Mouse (Mus musculus) liver, embryonic 14.5 days (tissue): ENCODE results near the gene Fam173a.

Experiments
- CTCF ChIP-seq: IDR thresholded peaks from 2 replicates; pipeline ENCODE4 v1.5.1; 2016; ENCODE audit warnings: antibody characterized with exemption, low read depth, control low read depth
- EP300 ChIP-seq: IDR thresholded peaks from 2 replicates; pipeline ENCODE4 v1.6.1; 2016; ENCODE audit warnings: antibody characterized with exemption, low read depth

DNA sequence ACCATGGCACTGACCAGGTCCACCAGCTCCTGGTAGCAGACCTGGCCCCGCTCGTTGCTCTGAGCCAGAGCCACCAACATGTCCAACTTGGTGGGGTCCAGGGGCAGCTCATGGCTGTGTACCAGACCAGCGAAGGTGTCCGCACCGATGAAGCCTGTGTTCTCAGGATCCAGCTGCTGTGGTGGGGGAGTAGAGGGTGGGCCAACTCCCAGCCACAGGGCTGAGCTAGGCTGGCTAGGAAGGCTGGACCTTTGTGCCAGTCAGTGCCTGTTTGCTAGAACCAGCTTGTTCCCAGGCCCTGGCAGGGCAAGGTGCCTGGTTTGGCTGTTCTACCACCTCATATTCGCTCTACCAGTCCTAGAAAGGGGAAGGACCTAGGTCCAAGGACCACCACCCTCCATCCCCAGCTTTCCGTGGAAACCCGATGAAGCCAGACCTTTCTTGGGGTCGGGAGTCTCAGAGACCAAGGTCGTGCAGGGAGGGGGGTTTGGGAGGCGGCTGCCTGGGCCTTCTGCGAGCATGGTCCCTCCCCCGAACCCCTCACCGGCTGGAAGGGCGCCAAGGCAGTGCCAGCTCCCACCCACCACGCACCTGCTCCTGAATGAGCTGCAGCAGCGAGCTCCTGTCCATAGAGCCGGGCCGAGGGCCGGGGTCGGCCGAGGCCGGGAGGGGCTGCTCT is 43.8 kb upstream of the Fam173a start:
- no peak for TF ChIP-seq CTCF
- no peak for TF ChIP-seq EP300
